Mouse (Mus musculus) stomach, embryonic 15.5 days (tissue): ENCODE results near the gene Rps3a1. TPM values are rescaled to one million over a fixed set of nuclear protein-coding genes. Genes with fewer than 3 reads are reported as not detected.

Source experiments
- polyA plus RNA-seq: library from polyadenylated mRNA; unstranded; fragments of >200 nt; fragmentation: Nextera tagmentation; extraction: Ambion mirVana; gene quantifications from 2 replicates; pipeline ENCODE4 v1.2.1, GENCODE M21; 2015

Rps3a1 gene
- polyA plus RNA-seq, 1 experiment from 2014 or later = 1,341 TPM

Other genes with a start within 250 kb of the Rps3a1 start
- 41.5 and 43.7 TPM in 2 replicates for gene Sh3d19, start 171.6 kb downstream of the Rps3a1 start, polyA plus RNA-seq
- gene Prss48, start 140.2 kb downstream of the Rps3a1 start, polyA plus RNA-seq = 0.23 TPM in 1 of 2 replicates, not detected in the other
- gene Lrba, start 82.0 kb upstream of the Rps3a1 start, polyA plus RNA-seq = 4.5 and 4.6 TPM in 2 replicates